Mouse (Mus musculus): Measurements from ENCODE around the gene Gpx6. TPM values are rescaled to one million over a fixed set of nuclear protein-coding genes. Genes with fewer than 3 reads are reported as not detected.

The Gpx6 gene
- polyA plus RNA-seq, 1 experiment from 2014 or later: not detected

- CTCF ChIA-PET: no interaction called here
- in situ Hi-C loops (cut with MboI; ENCODE audit: low pct_unique_long_range_greater_than_20kb): no loop called here
- ATAC-seq (no peak), DNase-seq (ENCODE audit: low read depth, low spot score) (no peak)
- H3K27me3 ChIP-seq: no peaks in the 10 kb centered on the region
- POLR2A ChIA-PET: interaction anchor here (0.7 kb wide), 1 partner anchor 846 kb away, joined by 3 read pairs; no protein-coding TSS in a partner anchor
- TF ChIP-seq CTCF (IDR thresholded peaks at IDR 0.05): no peak
Measured at GRCm38 (mm10) chr13:21279076-21279475, 32.8 kb upstream of the Gpx6 start.

GRCm38 (mm10) chr13:21279559-21279958, 32.4 kb upstream of the Gpx6 start:
- TF ChIP-seq CTCF (IDR thresholded peaks at IDR 0.05): no peak
- in situ Hi-C loops (cut with MboI; ENCODE audit: low pct_unique_long_range_greater_than_20kb): no loop called here
- peaks cover 2% of the 10 kb centered on the region for H3K27me3 ChIP-seq
- ChIA-PET POLR2A (interaction anchor here (0.7 kb wide), 1 partner anchor 847 kb away, joined by 3 read pairs; no protein-coding TSS in a partner anchor), CTCF (no interaction called here)
- ATAC-seq (peak; percentile 45), DNase-seq (ENCODE audit: low read depth, low spot score) (peak; percentile 39)

- DNase-seq (ENCODE audit: low read depth, low spot score): no peak
- ChIA-PET POLR2A (no interaction called here), CTCF (no interaction called here)
- in situ Hi-C loops (cut with MboI; ENCODE audit: low pct_unique_long_range_greater_than_20kb): no loop called here
- no peak for TF ChIP-seq CTCF (IDR thresholded peaks at IDR 0.05)
- ATAC-seq: no peak
- peaks cover 6% of the 10 kb centered on the region for H3K27me3 ChIP-seq
Measured at GRCm38 (mm10) chr13:21292631-21293030, 19.3 kb upstream of the Gpx6 start, which contains the start of gene Gpx5. Gene Gpx5 (minus strand): TSS chr13:21292731.

GRCm38 (mm10) chr13:21298557-21298956, 13.4 kb upstream of the Gpx6 start:
- ChIA-PET POLR2A (no interaction called here), CTCF (no interaction called here)
- in situ Hi-C loops (cut with MboI; ENCODE audit: low pct_unique_long_range_greater_than_20kb): no loop called here
- H3K27me3 ChIP-seq: peaks cover 3% of the 10 kb centered on the region
- ATAC-seq (no peak), DNase-seq (ENCODE audit: low read depth, low spot score) (no peak)
- no peak for TF ChIP-seq CTCF (IDR thresholded peaks at IDR 0.05)

GRCm38 (mm10) chr13:21304483-21305066, 7.3 kb upstream of the Gpx6 start:
- no peak for TF ChIP-seq CTCF (IDR thresholded peaks at IDR 0.05)
- ATAC-seq (no peak), DNase-seq (ENCODE audit: low read depth, low spot score) (no peak)
- CTCF ChIA-PET: interaction anchor here (0.9 to 1.4 kb wide), 2 partner anchors 10 to 20 kb away, joined by 3 to 5 read pairs; no protein-coding TSS in a partner anchor
- H3K27me3 ChIP-seq: no peaks in the 10 kb centered on the region
- POLR2A ChIA-PET: no interaction called here
- in situ Hi-C loops (cut with MboI; ENCODE audit: low pct_unique_long_range_greater_than_20kb): no loop called here

- ChIA-PET POLR2A (no interaction called here), CTCF (no interaction called here)
- TF ChIP-seq CTCF (IDR thresholded peaks at IDR 0.05): no peak
- no peaks in the 10 kb centered on the region for H3K27me3 ChIP-seq
- DNase-seq (ENCODE audit: low read depth, low spot score) (no peak), ATAC-seq (no peak)
- in situ Hi-C loops (cut with MboI; ENCODE audit: low pct_unique_long_range_greater_than_20kb): no loop called here
Measured at GRCm38 (mm10) chr13:21309788-21310187, 2.1 kb upstream of the Gpx6 start.

- in situ Hi-C loops (cut with MboI; ENCODE audit: low pct_unique_long_range_greater_than_20kb): no loop called here
- H3K27me3 ChIP-seq: no peaks in the 10 kb centered on the region
- no peak for ATAC-seq
- no peak for DNase-seq (ENCODE audit: low read depth, low spot score)
- CTCF ChIA-PET: no interaction called here
- TF ChIP-seq CTCF (IDR thresholded peaks at IDR 0.05): no peak
- POLR2A ChIA-PET: no interaction called here
Measured at GRCm38 (mm10) chr13:21312854-21313253, 929 bp downstream of the Gpx6 start.

GRCm38 (mm10) chr13:21313903-21314302, 2.0 kb downstream of the Gpx6 start:
- in situ Hi-C loops (cut with MboI; ENCODE audit: low pct_unique_long_range_greater_than_20kb): no loop called here
- ChIA-PET CTCF (no interaction called here), POLR2A (no interaction called here)
- no peak for TF ChIP-seq CTCF (IDR thresholded peaks at IDR 0.05)
- no peak for DNase-seq (ENCODE audit: low read depth, low spot score)
- H3K27me3 ChIP-seq: no peaks in the 10 kb centered on the region
- no peak for ATAC-seq

GRCm38 (mm10) chr13:21320262-21320661, 8.3 kb downstream of the Gpx6 start:
- in situ Hi-C loops (cut with MboI; ENCODE audit: low pct_unique_long_range_greater_than_20kb): loop anchor here (10.0 kb wide), 1 partner anchor 85 kb away; no protein-coding TSS in a partner anchor
- POLR2A ChIA-PET: no interaction called here
- ATAC-seq (no peak), DNase-seq (ENCODE audit: low read depth, low spot score) (no peak)
- TF ChIP-seq CTCF (IDR thresholded peaks at IDR 0.05): no peak
- CTCF ChIA-PET: no interaction called here
- no peaks in the 10 kb centered on the region for H3K27me3 ChIP-seq

GRCm38 (mm10) chr13:21321890-21322494, 10.1 kb downstream of the Gpx6 start:
- no peak for DNase-seq (ENCODE audit: low read depth, low spot score)
- POLR2A ChIA-PET: no interaction called here
- CTCF ChIA-PET: interaction anchor here (1.0 kb wide), 1 partner anchor 18 kb away, joined by 3 read pairs; no protein-coding TSS in a partner anchor
- no peak for TF ChIP-seq CTCF (IDR thresholded peaks at IDR 0.05)
- in situ Hi-C loops (cut with MboI; ENCODE audit: low pct_unique_long_range_greater_than_20kb): loop anchor here (10.0 kb wide), 1 partner anchor 87 kb away; no protein-coding TSS in a partner anchor
- no peak for ATAC-seq
- H3K27me3 ChIP-seq: no peaks in the 10 kb centered on the region
